Mouse (Mus musculus): ENCODE data around the gene Trpc3.
"Not testable (repeated sequence)": the region's sequence is repeated elsewhere in the genome, so short reads cannot be mapped to it uniquely, and the experiment has no call there.

Trpc3 gene

GRCm38 (mm10) chr3:36599773-36600172, 90.2 kb downstream of the Trpc3 start:
- DNase-seq (ENCODE audit: low read depth) = not testable (repeated sequence)

DNA sequence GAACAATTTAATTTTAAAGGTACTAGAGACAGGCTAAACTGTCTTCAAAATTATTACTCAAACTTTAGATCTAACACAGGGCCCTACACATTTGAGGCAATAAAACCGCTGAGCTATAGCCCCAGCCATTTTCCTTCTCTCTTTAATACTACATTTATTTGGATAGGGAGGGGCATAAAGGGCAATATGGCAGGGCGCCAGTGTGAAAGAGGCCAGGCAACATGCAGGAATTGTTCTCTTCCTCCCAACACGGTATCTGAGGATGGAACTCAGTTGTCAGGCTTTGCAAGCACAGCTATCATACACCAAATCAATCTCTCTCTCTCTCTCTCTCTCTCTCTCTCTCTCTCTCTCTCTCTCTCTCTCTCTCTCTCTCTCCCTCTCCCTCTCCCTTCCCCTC, 91.2 kb downstream of the Trpc3 start:
- DNase-seq (ENCODE audit: low read depth) = no peak

DNA sequence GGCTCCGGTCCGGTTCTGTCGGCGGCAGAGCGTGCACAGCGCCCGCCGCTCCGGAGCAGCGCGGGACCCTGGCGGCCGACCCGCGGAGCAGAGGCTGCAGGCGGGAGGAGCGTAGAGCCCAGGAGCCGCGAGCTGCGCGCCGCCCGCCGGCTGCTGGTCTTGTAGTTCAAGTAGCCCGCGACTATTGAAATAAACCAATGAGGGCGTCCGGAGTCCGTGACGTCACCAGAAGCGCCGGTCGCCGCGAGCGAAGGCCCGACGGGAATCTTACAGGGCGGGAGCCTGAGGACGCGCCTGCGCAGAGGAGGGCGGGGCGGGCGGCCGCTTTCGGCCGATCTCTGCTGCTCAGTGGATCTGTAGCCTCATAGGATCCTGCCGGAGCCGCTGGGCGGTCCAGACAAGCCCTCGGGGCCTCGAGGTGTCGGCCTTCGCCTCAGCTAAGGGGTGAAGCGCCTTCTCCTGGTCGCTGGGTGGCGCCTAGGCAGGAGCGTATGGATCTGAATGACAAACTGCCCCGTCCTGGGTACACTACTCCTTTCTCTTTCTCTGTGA, 118.1 kb downstream of the Trpc3 start, which contains the start of gene Ccna2:
TSS of gene Ccna2 (minus strand) at position 324 of the 552 bp plus-strand sequence.
- peak; percentile 98 for DNase-seq (ENCODE audit: low read depth)

DNA sequence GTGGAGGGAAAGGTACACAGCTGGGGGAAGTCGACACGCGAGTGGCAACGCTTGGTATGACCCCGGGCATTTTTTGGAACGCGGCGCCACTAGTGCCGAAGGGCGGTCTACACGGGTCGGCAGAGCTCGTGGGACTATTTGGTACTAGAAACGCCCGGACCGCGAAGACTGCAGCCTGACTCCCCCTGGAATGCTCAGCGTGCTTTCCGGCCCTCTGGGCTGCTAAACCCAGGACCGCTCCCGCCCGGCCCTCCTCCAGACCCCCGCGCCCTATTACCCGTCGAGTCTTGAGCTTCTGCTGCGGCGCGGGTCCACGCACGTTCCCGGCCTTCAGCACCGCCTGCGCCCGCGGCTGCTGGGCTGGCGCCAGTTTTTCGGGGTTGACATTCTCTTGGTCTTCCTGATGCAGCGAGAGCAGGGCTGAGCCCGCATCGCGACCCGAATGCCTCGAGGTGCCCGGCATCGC, 118.6 kb downstream of the Trpc3 start:
- DNase-seq (ENCODE audit: low read depth) = no peak

Data from induced T-regulatory cell, adult 2 months (primary cell).